Mouse (Mus musculus) layer of hippocampus, adult 2 months (tissue): ENCODE measurements around the gene Tlr3. TPM values are rescaled to one million over a fixed set of nuclear protein-coding genes. Genes with fewer than 3 reads are reported as not detected.

ENCODE experiments used
- DNase-seq, 2 experiments: peaks; one replicate each; pipeline ENCODE4 v3.0.0; 2022; ENCODE audit warnings: low spot score in 2 of 2
- H3K27ac ChIP-seq: fragments of 200-600 bp; 2 replicates; pipeline ENCODE4 v1.8.1; 2022
- H3K4me3 ChIP-seq: fragments of 200-600 bp; 2 replicates; pipeline ENCODE4 v1.8.1; 2022; ENCODE audit warnings: mild to moderate bottlenecking
- CTCF ChIP-seq: fragments of 200-600 bp; conservative IDR thresholded peaks from 2 replicates; pipeline ENCODE4 v1.8.1; 2022; ENCODE audit warnings: antibody characterized with exemption, mild to moderate bottlenecking, moderate library complexity
- long read RNA-seq, 2 experiments: library from polyadenylated mRNA; stranded (forward); transcript quantifications; one replicate each; pipeline ENCODE4 v2.0.0; 2021; ENCODE audit warnings: borderline mapping rate in 2 of 2
- total RNA-seq, 2 experiments: library from RNA; stranded (reverse); gene quantifications; 2 replicates each; pipeline ENCODE4 v1.2.3; 2021

Tlr3 gene
- total RNA-seq, result 10 to 100 TPM in 1 of 2 experiments, 1 to 10 TPM in 1; 7.6 to 10.5 TPM
- long read RNA-seq, experiment 1, full-length matches to known transcripts, result 2 of 8 reads
- long read RNA-seq, experiment 1, partial matches to known transcripts, result 1 of 8 reads
- long read RNA-seq, experiment 1, other reads (novel, unspliced or antisense), result 5 of 8 reads
- long read RNA-seq, experiment 2, full-length matches to known transcripts, result 1 of 5 reads
- long read RNA-seq, experiment 2, partial matches to known transcripts, result 1 of 5 reads
- long read RNA-seq, experiment 2, other reads (novel, unspliced or antisense), result 3 of 5 reads

GRCm38 (mm10) chr8:45410882-45411281 is at the start of gene Tlr3:
Gene Tlr3 (minus strand): TSS chr8:45411080.
- peak within 1 kb of the TSS; percentile 76 for H3K27ac ChIP-seq
- peak within 1 kb of the TSS; percentile 70 for H3K4me3 ChIP-seq
- no peak for DNase-seq
- TF ChIP-seq CTCF, result no peak

DNA sequence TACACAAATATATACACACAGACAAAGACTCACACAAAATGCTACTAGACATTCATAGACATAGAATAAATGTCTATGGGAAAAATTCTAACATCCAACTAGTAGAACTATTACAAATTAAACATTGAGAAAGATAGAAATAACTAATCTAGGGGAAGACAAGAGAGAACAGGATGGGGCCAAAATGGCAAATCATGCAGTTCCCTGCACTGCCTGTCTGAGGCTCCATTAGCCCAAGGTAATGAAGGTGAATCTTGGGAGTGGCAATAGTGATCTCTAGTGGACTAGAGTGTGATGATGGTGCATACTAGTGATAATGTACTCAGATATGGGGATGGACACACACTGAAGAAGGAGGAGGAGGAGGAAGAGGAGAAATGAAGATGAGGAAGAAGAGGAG is 47.0 kb upstream of the Tlr3 start:
- TF ChIP-seq CTCF, result peak; percentile 48

DNA sequence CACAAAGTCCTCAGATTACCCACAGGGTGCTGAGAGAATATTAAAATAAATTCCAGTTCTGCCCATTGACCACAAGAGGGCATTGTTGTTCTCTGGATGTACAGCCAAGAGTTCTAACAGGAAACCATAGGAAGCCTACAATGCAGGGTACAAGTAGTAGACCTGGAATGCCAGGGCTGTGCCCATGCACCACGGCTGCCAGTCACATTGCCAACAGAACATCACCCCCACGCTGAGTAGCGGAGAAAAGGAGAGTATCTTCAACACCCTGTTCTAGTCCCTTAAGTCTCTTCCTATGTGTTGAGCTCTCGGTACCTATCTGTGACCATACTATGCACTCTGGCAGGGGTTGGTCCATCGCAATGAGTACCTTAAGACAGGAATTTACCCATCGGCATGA is 43.5 kb upstream of the Tlr3 start:
- peak; percentile 63 to 86 for DNase-seq
- peak; percentile 95 for TF ChIP-seq CTCF

More for the DNA sequence above, 47.0 kb upstream of the Tlr3 start:
- Histone ChIP-seq H3K27ac (no peak overlapping the region), H3K4me3 (no peak overlapping the region)
- no peak for DNase-seq

DNA sequence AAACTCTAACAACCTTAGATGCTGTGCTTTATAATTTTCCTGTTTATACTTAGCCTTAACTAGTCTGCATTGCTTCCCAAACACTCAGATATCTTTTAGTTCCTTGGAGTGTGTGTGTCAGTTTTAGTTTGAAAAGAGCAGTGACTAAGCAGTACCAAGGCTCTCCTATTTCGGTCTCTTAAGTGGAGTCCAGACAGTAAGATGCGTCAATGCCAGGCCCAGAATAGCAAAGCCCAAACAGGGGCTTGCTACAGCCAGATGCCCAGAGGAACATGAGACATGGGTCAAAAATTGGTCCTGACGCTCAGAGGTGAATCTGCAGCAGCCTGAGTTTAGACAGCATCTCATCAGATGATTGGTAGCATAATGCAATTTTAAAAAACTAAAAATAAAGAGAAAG is 41.2 kb upstream of the Tlr3 start:
- Histone ChIP-seq H3K4me3 (no peak overlapping the region), H3K27ac (no peak overlapping the region)
- DNase-seq, result no peak
- TF ChIP-seq CTCF, result no peak

More for the DNA sequence above, 43.5 kb upstream of the Tlr3 start:
- Histone ChIP-seq H3K27ac (no peak overlapping the region), H3K4me3 (no peak overlapping the region)

- no peak for TF ChIP-seq CTCF
- Histone ChIP-seq H3K27ac (0 out of 2 replicates have a peak overlapping the region, but pooled peaks have one; percentile 19), H3K4me3 (no peak overlapping the region)
- no peak for DNase-seq
These were observed 38.0 kb upstream of the Tlr3 start for GRCm38 (mm10) chr8:45448842-45449241.

- H3K27ac ChIP-seq, result 0 out of 2 replicates have a peak overlapping the region, but pooled peaks have one; percentile 19
- peak in 1 of 2 experiments; percentile 8 for DNase-seq
- H3K4me3 ChIP-seq, result no peak overlapping the region
- TF ChIP-seq CTCF, result no peak
These were observed 37.4 kb upstream of the Tlr3 start for GRCm38 (mm10) chr8:45448257-45448656.

GRCm38 (mm10) chr8:45438899-45439535 is 28.1 kb upstream of the Tlr3 start:
- TF ChIP-seq CTCF, result peak; percentile 92
- Histone ChIP-seq H3K4me3 (no peak overlapping the region), H3K27ac (peak overlapping the region; percentile 71)
- DNase-seq, result peak; percentile 57 to 63

DNA sequence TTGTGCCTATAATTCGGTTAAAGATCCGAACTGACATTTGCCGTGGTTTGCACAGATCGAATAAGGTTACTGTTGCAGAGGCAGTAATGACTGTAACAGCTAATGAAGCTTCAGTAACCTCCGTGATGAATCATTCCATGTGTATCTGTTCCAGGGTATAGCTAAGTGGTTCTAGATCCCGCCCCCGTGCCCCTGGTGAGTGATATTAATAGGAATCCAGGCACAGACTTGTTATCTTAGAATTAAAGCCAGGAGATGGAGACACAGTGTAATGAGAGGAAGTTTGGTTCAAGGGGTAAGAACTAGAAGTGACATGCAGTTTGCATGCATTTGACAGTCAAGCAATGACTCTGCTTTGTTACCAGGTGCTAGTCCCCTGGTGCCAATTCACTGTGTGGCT is 9.3 kb upstream of the Tlr3 start:
- TF ChIP-seq CTCF, result no peak
- Histone ChIP-seq H3K27ac (no peak overlapping the region), H3K4me3 (no peak overlapping the region)
- no peak for DNase-seq

GRCm38 (mm10) chr8:45414965-45415364 is 4.1 kb upstream of the Tlr3 start:
- H3K4me3 ChIP-seq, result no peak overlapping the region
- no peak for DNase-seq
- H3K27ac ChIP-seq, result no peak overlapping the region
- TF ChIP-seq CTCF, result no peak

DNA sequence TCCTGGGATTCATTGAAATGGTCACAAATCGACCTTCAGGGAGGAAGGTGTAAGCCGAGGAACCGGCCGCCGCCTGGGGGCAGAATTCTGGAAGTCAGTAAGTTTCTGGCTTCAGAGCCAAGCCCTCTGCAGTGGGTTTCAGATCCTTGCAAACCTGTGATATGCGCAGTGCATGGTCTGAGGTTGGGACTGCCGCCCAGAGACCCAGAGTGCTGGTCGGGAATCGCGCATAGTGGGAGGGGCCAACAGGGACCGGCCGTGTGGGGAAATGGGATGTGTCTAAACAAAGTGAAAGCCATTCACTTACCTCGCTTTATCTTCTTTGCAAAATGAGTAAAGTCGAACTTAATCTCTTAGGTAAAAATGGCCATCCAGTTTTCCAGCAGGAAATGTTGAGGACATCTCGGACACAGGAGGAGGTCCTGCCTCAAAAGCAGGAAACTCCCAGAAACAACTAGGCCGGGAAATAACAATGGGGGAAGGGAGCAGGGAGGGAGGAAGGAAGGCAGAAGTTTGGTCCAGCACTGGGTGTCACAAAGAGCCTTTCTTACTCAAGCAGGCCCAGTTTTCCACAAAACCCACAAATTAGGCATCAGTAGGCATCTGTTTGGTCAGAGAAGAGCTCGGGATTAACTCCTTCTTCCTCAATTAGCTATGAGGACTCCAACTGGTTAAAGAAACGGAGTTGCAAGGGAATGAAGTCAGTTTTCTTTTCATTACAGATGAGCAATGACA is 567 bp downstream of the Tlr3 start:
- H3K4me3 ChIP-seq, result peak overlapping the region; percentile 70
- peak; percentile 65 for TF ChIP-seq CTCF
- DNase-seq, result peak; percentile 15 to 28
- H3K27ac ChIP-seq, result peak overlapping the region; percentile 76

DNA sequence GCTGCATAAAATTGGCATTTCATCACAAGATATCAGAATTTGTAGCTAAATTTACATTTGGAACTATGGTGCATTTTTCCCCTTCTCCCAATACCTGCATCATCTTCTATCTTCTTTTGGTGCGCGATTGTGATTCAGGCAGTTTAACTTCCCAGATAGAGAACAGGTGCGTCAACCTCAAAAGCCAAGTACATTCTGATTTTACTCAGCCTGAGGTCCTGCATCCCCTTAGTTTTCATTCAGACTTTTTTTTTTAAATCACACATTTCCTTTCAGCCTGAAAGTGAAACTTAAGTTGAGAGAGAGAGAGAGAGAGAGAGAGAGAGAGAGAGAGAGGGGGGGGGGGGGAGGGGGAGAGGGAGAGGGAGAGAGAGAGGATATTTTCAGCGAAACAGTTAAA is 1.2 kb downstream of the Tlr3 start:
- no peak for DNase-seq
- TF ChIP-seq CTCF, result no peak
- peak overlapping the region; percentile 70 for H3K4me3 ChIP-seq

DNA sequence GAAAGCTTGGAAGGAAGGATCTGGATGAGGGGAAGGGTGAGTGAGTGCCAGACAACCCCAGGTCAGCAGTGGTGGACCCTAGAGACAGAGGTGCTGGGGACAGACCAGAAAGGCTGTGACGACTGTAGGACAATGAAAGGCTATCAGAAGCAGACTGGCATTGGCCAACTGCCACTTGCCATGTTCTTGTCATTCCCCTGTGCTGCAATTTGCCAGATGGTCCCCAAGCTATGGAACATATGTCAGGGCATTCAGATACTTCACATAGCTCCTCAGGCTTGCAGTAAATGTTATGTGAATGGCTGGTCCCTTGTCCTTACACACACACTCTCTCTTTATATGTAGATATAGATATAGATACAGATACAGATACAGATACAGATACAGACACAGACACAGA is 27.6 kb downstream of the Tlr3 start:
- H3K4me3 ChIP-seq, result no peak overlapping the region
- no peak for TF ChIP-seq CTCF
- DNase-seq, result no peak
- H3K27ac ChIP-seq, result no peak overlapping the region

More for the DNA sequence above, 1.2 kb downstream of the Tlr3 start:
- peak overlapping the region; percentile 76 for H3K27ac ChIP-seq

DNA sequence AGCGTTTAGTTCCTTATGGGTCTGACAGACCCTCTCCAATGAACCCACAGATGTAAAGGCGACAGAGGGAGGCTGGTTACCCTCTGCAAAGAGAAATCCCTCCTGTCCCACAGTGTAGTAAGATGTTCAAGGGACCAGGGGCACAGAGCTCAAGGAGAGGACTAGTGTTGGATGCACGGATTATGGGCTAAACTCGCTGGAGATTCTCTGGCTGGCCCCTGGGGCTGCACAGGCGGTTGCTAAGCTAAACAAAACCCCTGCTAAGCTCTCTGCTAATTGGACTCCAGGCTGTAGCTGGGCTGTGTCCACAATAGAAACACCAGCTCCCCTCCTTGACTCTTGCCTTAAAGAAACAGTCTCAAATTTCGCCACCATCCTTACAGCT is 28.9 kb downstream of the Tlr3 start, which contains the start of gene Fam149a:
Gene Fam149a (minus strand): TSS at position 329 of the 385 bp plus-strand sequence.
- no peak for DNase-seq
- TF ChIP-seq CTCF, result no peak
- H3K4me3 ChIP-seq, result peak within 1 kb of the TSS; percentile 46
- no peak within 1 kb of the TSS for H3K27ac ChIP-seq
